Mouse (Mus musculus): Measurements from ENCODE around the gene Scn4a. TPM values are rescaled to one million over a fixed set of nuclear protein-coding genes. Genes with fewer than 3 reads are reported as not detected.
A peak's percentile ranks its signal among the peaks of the same experiment; 100 is the strongest.
"Not testable (repeated sequence)": the region's sequence is repeated elsewhere in the genome, so short reads cannot be mapped to it uniquely, and the experiment has no call there.

Gene Scn4a
- polyA plus RNA-seq, 1 experiment from 2014 or later, result 0.05 TPM

DNA sequence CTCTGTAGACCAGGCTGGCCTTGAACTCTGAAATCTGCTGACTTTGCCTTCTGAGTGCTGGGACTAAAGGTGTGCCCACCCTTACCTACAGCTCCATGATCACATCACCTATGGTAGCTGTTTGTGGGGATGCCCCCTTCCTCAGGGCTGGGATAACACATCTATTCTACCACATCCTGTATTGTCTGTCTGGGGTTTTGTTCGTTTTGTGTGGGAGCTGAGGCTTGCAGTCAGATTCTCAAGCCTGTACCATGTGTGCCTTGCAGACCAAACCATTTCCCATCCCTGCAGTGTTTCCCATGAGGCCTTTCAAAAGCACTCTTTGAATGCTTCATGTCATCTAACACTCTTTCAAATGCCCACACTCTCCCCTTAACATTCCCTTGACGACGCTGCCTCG, 1.1 kb downstream of the Scn4a start:
- H3K27ac ChIP-seq, result no peak overlapping the region
- no peaks in the 10 kb centered on the region for H3K36me3 ChIP-seq
- DNase-seq (ENCODE audit: low spot score), result no peak
- no peak overlapping the region for H3K4me3 ChIP-seq
- H3K4me1 ChIP-seq (replicated peaks), result peaks cover 23% of the 10 kb centered on the region
- no peaks in the 10 kb centered on the region for H3K9me3 ChIP-seq
- no peaks in the 10 kb centered on the region for H3K27me3 ChIP-seq (ENCODE audit: insufficient read depth, poor library complexity, severe bottlenecking)
- WGBS, result 74% methylated on average over 4 of the region's 4 CpGs

- Histone ChIP-seq H3K9me3 (no peaks in the 10 kb centered on the region), H3K27me3 (ENCODE audit: insufficient read depth, poor library complexity, severe bottlenecking) (no peaks in the 10 kb centered on the region), H3K4me1 (replicated peaks) (peaks cover 23% of the 10 kb centered on the region), H3K27ac (no peak overlapping the region), H3K36me3 (no peaks in the 10 kb centered on the region), H3K4me3 (no peak overlapping the region)
- no peak for DNase-seq (ENCODE audit: low spot score)
- WGBS, result 55% methylated on average over 3 of the region's 3 CpGs
Measured at GRCm38 (mm10) chr11:106351253-106351652, 1.8 kb downstream of the Scn4a start.

DNA sequence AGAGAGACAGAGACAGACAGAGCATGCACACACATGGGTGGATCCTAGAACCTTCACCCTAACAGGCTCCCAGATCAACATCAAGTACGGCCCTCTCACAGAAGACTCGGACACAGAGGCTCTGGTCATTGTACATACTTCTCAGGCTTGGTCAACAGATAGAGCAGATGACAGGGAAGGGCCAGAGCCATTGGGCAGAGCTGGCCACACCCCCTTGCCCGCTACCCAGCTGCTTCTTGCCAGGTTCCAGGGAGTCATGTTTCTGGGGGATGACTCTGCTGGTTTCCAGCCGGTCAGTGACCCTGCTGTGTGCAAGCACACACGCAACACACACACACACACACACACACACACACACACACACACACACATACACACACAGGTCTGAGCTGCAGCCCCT, 2.2 kb downstream of the Scn4a start:
- Histone ChIP-seq H3K4me3 (no peak overlapping the region), H3K36me3 (no peaks in the 10 kb centered on the region), H3K9me3 (no peaks in the 10 kb centered on the region), H3K27ac (no peak overlapping the region), H3K27me3 (ENCODE audit: insufficient read depth, poor library complexity, severe bottlenecking) (no peaks in the 10 kb centered on the region), H3K4me1 (replicated peaks) (peaks cover 22% of the 10 kb centered on the region)
- 71% methylated on average over 5 of the region's 5 CpGs for WGBS
- peak; percentile 17 for DNase-seq (ENCODE audit: low spot score)

- no peak for DNase-seq (ENCODE audit: low spot score)
- H3K4me1 ChIP-seq (replicated peaks), result peaks cover 21% of the 10 kb centered on the region
- WGBS, result 89% methylated on average over 6 of the region's 6 CpGs
- no peak overlapping the region for H3K27ac ChIP-seq
- H3K27me3 ChIP-seq (ENCODE audit: insufficient read depth, poor library complexity, severe bottlenecking), result no peaks in the 10 kb centered on the region
- H3K36me3 ChIP-seq, result no peaks in the 10 kb centered on the region
- no peak overlapping the region for H3K4me3 ChIP-seq
- no peaks in the 10 kb centered on the region for H3K9me3 ChIP-seq
Measured at GRCm38 (mm10) chr11:106349772-106350171, 3.3 kb downstream of the Scn4a start.

GRCm38 (mm10) chr11:106344910-106345309, 8.2 kb downstream of the Scn4a start:
- 70% methylated on average over 6 of the region's 6 CpGs for WGBS
- Histone ChIP-seq H3K4me3 (no peak overlapping the region), H3K4me1 (replicated peaks) (peaks cover 8% of the 10 kb centered on the region; the same call in 1 of the 2 replicates), H3K27me3 (ENCODE audit: insufficient read depth, poor library complexity, severe bottlenecking) (no peaks in the 10 kb centered on the region), H3K9me3 (no peaks in the 10 kb centered on the region), H3K27ac (no peak overlapping the region), H3K36me3 (no peaks in the 10 kb centered on the region)
- DNase-seq (ENCODE audit: low spot score), result no peak

DNA sequence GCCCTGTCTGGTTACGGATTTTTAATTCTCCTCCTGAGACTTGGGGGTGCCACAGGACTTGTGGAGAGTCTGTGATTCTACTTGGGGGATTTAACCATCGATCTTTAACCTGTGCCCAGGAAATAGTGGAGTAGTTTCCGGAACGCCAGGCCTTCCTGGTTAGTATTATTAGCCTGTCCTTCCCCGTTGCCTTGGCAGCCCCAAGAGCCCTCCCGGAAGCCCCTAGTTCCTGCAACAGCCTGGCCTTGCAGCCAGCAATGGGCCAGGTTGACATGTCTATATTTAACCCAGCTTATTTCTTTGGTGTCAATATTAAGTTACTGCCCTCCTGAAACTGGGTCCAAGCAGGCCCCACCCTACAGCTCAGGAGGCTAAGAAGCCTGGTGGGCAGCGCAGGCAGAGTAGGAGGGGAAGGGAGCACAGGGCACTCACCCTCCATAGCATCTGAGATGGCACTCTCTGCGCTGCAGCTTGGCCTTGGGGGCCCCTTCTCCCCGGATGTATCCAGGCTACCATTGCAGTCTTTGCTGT, 12.0 kb downstream of the Scn4a start:
- no peaks in the 10 kb centered on the region for H3K36me3 ChIP-seq
- DNase-seq (ENCODE audit: low spot score), result no peak
- WGBS, result 84% methylated on average over 9 of the region's 9 CpGs
- peaks cover 15% of the 10 kb centered on the region for H3K4me1 ChIP-seq (replicated peaks)
- H3K4me3 ChIP-seq, result no peak overlapping the region
- H3K9me3 ChIP-seq, result no peaks in the 10 kb centered on the region
- H3K27me3 ChIP-seq (ENCODE audit: insufficient read depth, poor library complexity, severe bottlenecking), result no peaks in the 10 kb centered on the region
- no peak overlapping the region for H3K27ac ChIP-seq

DNA sequence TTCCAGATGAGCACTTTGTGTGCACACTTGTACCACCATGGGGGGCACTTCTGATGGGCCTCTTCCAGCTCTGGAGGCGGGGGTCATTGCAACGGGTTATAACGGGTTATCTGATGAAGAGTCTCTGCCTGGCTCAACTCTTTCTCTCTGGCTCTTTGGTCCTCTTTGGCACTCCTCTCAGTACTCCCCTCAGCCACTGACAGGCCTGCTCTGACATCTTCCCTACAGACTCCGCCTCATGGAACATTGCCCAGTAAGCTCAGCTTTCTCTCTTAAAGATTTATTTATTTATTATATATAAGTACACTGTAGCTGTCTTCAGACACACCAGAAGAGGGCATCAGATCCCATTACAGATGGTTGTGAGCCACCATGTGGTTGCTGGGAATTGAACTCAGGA, 13.8 kb downstream of the Scn4a start:
- 95% methylated on average over 4 of the region's 4 CpGs for WGBS

GRCm38 (mm10) chr11:106338870-106339269, 14.2 kb downstream of the Scn4a start:
- no peaks in the 10 kb centered on the region for H3K27me3 ChIP-seq (ENCODE audit: insufficient read depth, poor library complexity, severe bottlenecking)
- no peak for DNase-seq (ENCODE audit: low spot score)
- H3K36me3 ChIP-seq, result no peaks in the 10 kb centered on the region
- no peaks in the 10 kb centered on the region for H3K9me3 ChIP-seq
- no peak overlapping the region for H3K27ac ChIP-seq
- no peak overlapping the region for H3K4me3 ChIP-seq
- H3K4me1 ChIP-seq (replicated peaks), result peaks cover 17% of the 10 kb centered on the region
- 84% methylated on average over 7 of the region's 7 CpGs for WGBS

More for the DNA sequence above, 13.8 kb downstream of the Scn4a start:
- peaks cover 13% of the 10 kb centered on the region for H3K4me1 ChIP-seq (replicated peaks)
- H3K27ac ChIP-seq; H3K4me3 ChIP-seq; H3K36me3 ChIP-seq; H3K27me3 ChIP-seq (ENCODE audit: insufficient read depth, poor library complexity, severe bottlenecking); DNase-seq (ENCODE audit: low spot score); H3K9me3 ChIP-seq: not testable (repeated sequence)

- H3K9me3 ChIP-seq, result no peaks in the 10 kb centered on the region
- no peak for DNase-seq (ENCODE audit: low spot score)
- H3K27ac ChIP-seq, result no peak overlapping the region
- H3K4me1 ChIP-seq (replicated peaks), result peaks cover 18% of the 10 kb centered on the region
- WGBS, result 79% methylated on average over 5 of the region's 5 CpGs
- no peaks in the 10 kb centered on the region for H3K36me3 ChIP-seq
- H3K27me3 ChIP-seq (ENCODE audit: insufficient read depth, poor library complexity, severe bottlenecking), result no peaks in the 10 kb centered on the region
- H3K4me3 ChIP-seq, result no peak overlapping the region
Measured at GRCm38 (mm10) chr11:106338029-106338428, 15.1 kb downstream of the Scn4a start.

DNA sequence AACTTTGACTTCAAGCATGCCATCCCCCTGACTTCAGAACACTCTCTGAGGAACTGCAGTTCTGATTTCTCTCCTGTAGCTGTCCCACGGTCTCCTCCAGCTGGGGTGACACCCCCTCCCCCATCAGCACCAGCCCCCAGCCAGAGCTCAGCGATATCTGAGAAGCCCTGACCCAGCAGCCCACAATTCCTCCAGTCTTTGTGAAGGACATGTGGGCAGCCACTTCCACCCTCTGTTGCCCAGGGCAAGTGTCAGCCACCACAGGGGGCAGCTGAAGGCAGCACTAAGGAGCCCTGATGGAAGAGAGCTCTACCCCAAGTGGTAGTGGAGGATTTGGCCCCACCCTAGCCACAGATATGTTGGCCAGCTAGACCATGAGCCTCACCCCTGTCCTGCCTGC, 19.0 kb downstream of the Scn4a start:
- Histone ChIP-seq H3K27ac (peak overlapping the region; percentile 62; the same call in 1 of the 2 replicates), H3K36me3 (no peaks in the 10 kb centered on the region), H3K4me1 (replicated peaks) (peaks cover 20% of the 10 kb centered on the region), H3K4me3 (no peak overlapping the region), H3K9me3 (no peaks in the 10 kb centered on the region), H3K27me3 (ENCODE audit: insufficient read depth, poor library complexity, severe bottlenecking) (no peaks in the 10 kb centered on the region)
- DNase-seq (ENCODE audit: low spot score), result no peak
- WGBS, result 11% methylated on average over 2 of the region's 2 CpGs

- WGBS, result 65% methylated on average over 4 of the region's 4 CpGs
- Histone ChIP-seq H3K4me1 (replicated peaks) (peaks cover 23% of the 10 kb centered on the region), H3K4me3 (no peak overlapping the region), H3K27ac (no peak overlapping the region), H3K9me3 (no peaks in the 10 kb centered on the region), H3K27me3 (ENCODE audit: insufficient read depth, poor library complexity, severe bottlenecking) (no peaks in the 10 kb centered on the region), H3K36me3 (no peaks in the 10 kb centered on the region)
- DNase-seq (ENCODE audit: low spot score), result no peak
Measured at GRCm38 (mm10) chr11:106332458-106332857, 20.6 kb downstream of the Scn4a start.

DNA sequence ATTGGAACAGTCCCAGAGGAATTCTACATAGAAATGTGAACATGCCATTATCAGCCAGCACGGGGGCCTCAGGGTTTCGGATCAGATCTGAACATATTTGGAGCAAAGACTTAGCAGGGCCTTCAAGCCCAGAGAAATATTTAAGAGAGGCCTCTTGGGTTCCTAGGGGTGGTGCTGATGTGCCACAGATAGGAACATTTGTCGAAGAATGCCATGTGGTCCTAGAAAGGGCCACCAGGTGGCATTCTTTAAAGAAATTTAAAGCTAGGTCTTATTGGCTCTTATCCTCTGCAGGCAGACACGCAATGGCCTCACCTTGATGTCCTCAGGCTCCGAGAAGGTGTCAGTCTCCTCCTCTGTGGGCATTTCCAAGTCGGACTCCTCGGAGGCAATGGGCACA, 23.4 kb downstream of the Scn4a start:
- no peak for DNase-seq (ENCODE audit: low spot score)
- Histone ChIP-seq H3K36me3 (no peaks in the 10 kb centered on the region), H3K4me3 (no peak overlapping the region), H3K27me3 (ENCODE audit: insufficient read depth, poor library complexity, severe bottlenecking) (no peaks in the 10 kb centered on the region), H3K4me1 (replicated peaks) (peaks cover 35% of the 10 kb centered on the region), H3K9me3 (no peaks in the 10 kb centered on the region), H3K27ac (no peak overlapping the region)
- 75% methylated on average over 7 of the region's 7 CpGs for WGBS

DNA sequence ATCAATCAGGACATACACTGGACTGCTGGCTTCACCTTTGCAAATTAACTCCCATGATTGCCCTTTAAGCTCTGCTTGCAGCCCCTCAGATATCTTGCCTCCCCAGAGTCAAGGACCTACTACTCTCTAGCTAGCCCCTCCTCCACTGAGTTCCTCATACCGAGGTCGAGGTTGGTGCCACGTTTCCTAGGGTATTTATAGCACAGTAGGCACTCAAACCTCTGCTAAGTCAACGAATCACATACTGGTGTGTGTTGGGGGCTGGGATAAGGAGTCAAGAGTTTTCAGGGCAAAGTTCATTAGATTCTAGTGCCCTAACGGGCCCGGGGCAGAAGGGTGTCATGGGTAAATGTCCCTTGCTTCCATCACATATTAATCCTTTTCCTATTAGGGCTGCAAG, 24.0 kb downstream of the Scn4a start:
- no peak overlapping the region for H3K4me3 ChIP-seq
- WGBS, result 80% methylated on average over 6 of the region's 6 CpGs
- H3K27me3 ChIP-seq (ENCODE audit: insufficient read depth, poor library complexity, severe bottlenecking), result no peaks in the 10 kb centered on the region
- no peaks in the 10 kb centered on the region for H3K36me3 ChIP-seq
- H3K4me1 ChIP-seq (replicated peaks), result peaks cover 37% of the 10 kb centered on the region
- no peak overlapping the region for H3K27ac ChIP-seq
- H3K9me3 ChIP-seq, result no peaks in the 10 kb centered on the region
- no peak for DNase-seq (ENCODE audit: low spot score)

DNA sequence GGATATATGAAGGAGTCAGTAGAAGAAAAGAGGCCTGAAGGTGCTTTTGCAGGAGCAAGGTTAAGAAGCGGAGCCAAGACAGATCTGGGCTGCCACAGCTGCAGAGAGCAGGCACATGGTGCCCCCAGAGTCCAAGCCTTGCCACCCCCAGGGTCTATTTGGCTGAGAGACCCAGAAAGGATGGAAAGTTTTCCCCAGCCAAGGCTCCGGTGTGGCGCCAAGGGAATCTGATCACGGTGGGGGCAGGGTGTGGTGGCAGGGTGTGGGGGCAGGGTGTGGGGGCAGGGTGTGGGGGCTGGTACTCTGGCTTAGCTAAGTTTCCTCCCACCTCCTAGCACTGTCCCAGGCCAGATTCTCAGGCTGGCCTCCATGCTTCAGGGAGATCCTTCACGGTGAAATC, 24.6 kb downstream of the Scn4a start:
- Histone ChIP-seq H3K27me3 (ENCODE audit: insufficient read depth, poor library complexity, severe bottlenecking) (no peaks in the 10 kb centered on the region), H3K36me3 (no peaks in the 10 kb centered on the region), H3K9me3 (no peaks in the 10 kb centered on the region), H3K4me1 (replicated peaks) (peaks cover 33% of the 10 kb centered on the region), H3K27ac (no peak overlapping the region), H3K4me3 (no peak overlapping the region)
- WGBS, result 74% methylated on average over 5 of the region's 5 CpGs
- no peak for DNase-seq (ENCODE audit: low spot score)

Data from hindbrain, embryonic 10.5 days (tissue).